Mouse (Mus musculus) ES-CJ7 (cell line): ENCODE data around the gene Atrnl1.

Source experiments
- DNase-seq: peaks from one replicate; pipeline ENCODE4 v3.0.0; 2011; ENCODE audit warnings: low read depth, low spot score

The Atrnl1 gene

DNA sequence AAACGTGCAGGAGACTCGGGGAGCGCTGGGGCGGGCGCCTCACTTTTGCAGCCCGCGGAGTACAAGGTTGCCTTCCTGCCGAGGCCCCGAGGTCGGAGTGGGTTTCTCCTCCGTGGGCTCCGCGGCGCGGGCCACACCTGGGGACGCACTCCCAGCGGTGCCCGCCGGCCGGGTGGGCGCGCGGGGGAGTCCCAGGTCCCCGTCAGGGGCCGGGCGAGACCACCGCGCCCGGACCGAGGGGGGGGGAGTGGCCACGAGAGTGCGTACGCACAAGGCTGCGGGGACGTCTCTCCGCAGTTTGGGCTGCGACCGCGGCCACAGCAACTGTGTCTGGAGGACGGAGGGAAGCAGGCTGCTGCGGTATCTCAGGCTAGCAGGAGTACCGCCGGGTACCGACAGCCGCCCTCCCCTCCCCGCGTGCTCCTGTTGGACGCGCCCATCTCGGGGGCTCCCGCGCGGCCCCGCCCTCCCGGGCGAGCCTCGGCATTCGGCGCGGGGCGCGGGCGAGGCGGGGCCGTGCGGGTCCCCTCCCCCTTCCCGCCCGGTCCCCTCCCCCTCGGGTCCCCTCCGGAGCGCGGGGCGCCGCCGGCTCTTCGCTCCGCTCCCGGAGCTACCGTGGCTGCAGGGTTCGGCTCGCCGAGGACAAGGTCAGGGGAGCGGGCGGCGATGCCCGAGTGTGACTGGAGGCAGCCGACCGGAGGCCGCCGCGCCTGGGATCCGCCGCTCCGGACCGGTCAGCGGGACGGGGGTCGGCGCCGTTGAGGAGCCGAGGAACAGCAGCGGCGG lies at the start of gene Atrnl1:
Atrnl1 (plus strand) TSS at position 559 of the 786 bp plus-strand sequence.
- DNase-seq, result peak; percentile 76

DNA sequence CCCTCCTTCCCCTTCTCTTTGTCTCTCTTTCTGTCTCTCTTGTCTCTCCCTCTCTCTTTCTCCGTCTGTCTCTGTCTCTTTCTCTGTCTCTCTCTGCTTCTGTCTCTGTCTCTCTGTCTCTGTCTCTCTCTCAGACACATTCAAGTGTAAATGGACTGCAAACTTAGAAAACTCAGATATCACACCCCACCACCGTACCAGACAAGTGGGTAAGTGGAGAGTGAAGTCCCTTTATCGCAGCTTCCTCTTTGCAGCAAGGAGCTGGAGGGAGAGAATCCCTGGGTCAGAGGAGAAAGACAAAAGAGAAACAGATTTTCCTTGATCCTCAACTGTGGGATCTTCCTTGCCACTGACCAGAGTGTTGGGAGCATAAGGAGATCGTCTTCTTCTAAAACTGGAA lies 49.3 kb upstream of the Atrnl1 start:
- no peak for DNase-seq

DNA sequence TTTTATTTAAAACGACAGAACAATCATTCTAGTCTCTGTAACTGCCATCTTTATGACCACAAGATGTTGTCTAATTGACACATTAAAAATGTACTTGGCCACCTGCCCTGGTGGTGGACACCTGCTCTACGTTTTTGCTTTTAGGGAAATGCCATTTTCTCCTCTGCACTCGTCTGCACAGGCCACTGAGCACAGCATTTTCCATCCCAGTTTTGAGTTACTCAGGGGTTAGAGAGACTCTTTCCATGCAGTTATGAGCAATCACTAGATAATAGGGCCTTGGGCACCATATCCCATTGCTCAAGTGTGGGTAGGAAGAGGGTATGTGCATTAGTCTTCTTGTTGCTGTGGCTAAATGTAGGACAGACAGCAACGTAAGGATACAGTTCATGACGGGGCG lies 41.8 kb upstream of the Atrnl1 start:
- DNase-seq, result no peak

DNA sequence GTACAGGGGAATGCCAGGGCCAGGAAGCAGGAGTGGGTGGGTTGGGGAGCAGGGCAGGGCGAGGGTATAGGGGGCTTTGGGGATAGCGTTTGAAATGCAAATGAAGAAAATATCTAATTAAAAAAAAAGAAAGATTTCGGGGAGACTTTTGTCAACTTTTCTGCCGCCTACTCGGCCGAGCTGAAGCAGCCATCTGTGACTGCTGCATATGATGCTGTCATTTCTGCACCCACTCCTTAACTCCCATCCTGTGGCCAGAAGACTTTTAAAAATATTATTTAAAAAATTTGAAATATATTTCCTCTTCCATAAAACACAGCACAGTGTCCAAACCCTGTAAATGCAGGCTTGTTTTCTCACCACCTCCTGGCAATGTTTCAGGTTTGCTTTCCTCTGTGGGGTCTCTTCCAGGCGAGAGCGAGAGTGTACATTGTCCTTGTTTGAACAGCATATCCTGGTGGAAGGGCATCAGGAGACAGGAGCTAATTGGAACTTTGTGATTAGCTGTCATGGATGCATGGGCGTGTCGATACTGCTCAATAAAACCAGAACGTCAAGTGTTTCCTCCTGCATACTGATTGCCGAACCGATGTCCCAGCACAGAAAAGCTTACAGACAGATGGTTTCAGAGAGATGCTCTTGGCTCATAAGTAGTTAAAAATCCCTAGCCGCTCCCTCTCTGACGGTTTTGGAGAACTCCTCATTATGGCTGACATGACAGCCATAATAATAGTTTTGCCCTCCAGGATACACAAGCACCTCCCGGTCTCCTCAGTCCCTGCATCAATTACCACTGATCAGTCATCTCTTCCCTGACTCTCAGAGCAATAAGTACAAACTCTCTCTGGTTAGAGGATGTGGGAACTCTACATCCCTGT lies 38.2 kb upstream of the Atrnl1 start:
- no peak for DNase-seq

DNA sequence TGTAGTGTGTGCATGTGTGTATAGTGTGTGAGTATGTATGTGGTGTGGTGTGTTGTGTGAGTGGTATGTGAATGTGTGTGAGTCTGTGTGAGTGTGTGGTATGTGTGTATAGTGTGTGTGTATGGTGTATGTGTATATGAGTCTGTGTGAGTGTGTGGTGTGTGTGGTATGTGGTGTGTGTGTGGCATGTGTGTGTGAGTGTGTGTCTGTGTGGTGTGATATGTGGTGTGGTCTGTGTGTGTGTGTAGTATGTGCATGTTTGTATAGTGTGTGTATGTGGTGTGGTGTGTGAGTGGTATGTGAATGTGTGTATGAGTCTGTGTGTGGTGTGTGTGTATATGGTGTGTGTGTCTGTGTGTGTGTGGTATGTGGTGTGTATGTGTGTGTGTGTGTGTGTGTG lies 37.4 kb upstream of the Atrnl1 start:
- DNase-seq, result no peak

DNA sequence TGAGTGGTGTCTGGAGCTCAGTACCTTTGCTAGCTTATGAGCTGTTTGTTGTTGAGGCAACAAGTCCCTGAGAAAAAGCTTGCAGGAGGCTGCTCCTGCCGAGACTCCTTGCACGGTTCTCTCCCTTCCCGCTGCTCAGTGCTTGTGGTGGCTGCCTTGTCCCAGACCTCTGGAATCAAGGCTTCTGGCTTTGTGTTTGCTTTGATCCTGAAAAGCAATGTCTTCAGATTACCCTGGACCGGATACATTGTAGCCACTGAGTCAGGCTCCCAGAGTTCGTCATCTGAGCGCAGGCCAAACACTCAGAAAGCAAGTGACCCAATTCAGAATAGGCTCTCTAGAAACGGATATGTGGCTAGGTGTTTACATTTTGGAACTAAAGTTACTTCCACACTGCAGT lies 35.8 kb upstream of the Atrnl1 start:
- no peak for DNase-seq

DNA sequence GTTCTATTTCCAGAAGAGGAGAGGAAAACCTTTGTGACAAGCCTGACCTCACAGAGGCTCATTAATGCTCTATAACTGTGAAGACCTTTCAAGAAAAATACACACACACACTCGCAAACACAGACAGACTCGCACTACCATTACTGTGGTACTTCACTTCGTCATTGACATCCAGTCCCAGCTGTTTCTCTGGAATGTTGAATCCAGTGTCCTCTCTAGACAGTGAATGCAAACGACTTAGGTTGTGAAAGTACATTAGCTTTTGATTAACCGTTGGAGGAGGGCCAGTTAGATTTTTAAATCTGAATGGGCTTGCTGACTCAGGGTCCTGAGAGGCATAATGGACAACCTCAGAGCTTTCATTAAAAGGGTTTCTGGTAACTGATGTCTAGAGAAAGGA lies 34.0 kb upstream of the Atrnl1 start:
- peak; percentile 54 for DNase-seq

DNA sequence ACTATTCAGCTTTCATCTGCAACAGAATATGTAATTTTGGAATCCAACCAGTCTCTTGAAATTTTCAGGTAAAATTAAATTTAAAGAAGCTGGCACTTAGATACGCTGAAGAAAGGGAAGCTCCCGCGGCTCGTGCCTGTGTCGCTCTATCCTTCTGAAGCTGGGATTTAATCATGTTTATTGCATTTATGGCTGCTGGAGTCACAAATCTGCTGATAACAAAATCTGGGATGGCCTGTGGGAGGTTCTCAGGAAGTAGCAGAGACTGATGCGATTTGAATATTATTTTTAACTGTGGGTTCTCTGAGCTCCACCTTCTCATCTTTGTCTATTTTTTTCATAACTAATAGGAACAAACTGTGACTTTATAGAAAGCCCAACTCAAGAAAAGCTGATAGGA lies 33.6 kb upstream of the Atrnl1 start:
- no peak for DNase-seq

DNA sequence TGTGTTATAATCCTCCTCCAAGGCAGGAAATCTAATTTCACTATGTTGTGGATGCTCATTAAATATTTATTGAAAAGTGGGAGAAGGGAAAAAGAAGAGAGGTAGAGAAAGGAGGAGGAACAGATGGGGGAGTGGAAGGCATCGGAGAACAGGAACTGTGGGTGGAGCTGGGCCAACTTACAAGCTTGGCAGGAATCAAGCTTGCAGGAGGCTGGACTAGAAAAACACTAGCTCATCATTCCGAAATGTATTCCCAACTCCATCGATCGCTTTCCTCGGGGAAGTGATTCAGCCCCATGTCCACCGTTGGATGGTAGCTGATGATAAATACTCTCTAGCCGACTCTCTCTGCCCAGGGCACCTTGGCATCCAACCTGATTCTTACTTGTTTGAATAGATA lies 29.9 kb upstream of the Atrnl1 start:
- no peak for DNase-seq

DNA sequence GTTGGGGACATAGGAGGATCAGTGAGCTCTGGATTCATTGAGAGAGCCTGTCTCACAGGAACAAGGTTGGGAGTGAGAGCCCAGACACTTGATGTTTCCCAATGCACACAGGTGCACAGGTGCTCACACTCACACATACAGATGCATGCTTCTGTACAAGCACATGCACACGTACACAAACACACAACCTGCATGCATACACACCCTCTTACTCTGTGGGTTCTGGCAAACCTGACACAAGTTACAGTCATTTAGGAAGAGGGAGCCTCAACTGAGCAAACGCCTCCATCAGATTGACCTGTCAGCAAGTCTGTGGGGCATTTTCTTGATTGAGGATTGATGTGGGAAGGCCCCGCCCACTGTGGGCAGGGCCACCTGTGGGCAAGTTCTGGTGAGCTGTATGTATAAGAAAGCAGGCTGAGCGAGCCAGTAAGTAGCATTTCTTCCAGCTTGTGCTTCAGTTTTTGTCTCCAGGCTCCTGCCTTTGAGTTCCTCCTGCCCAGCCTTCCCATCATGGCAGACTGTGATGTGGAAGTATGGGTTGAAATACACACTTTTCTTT lies 25.5 kb upstream of the Atrnl1 start:
- DNase-seq, result no peak

DNA sequence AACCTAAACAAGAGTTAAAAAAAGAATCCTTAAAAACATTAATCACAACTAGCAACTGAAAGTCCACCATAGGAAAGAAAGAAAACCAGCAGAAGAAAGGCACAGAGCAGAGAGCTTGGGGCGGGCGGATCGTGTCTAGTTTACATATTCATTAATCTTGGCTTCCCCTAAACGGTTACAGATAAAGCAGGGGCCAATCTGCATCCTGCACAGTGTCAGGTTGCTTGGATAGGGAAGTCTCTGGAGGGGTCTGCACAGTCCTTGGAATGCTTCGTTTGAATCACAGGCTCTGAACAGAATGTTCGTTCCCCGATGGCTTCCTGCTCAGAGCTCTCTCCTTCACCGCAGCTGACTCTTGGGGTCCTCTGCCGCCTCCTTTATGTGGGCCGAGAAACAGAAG lies 24.7 kb upstream of the Atrnl1 start:
- peak; percentile 30 for DNase-seq

DNA sequence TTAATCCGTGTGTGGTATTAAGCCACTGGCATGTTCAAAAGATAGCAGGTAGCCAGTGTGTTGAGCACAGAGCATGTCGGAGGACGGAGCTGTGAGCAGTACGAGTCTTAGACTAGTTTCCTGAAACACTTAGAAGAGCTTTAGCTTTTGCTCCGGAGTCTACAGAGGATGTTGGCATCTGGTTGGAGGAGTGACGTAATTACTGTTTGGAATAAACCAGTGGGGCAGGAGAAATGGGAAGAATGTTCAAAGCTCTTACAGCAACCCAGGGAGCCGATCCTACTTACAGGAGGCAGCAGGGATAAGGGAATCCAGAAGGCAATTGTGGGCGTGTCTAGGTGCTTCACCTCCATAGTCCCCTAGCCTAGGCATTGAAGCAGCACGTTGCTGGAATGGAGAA lies 21.3 kb upstream of the Atrnl1 start:
- DNase-seq, result no peak

DNA sequence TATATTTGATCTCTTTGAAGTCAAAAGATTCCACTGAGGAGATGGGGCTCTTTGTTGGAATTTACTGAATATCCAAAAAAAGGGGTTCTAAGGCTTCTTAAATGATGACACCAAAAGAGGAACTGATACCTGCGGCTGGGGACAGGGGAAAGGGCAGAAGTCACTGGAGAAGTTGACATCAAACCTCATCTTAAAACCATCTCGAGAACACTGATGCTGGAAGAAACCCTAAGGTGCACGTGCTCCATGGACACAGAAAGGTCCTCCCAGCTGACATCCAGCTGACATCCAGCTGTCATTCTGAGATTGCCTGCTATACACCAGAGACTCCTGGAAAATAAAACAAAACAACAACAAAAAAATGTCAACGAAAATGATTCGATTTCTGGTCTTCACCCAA lies 19.9 kb upstream of the Atrnl1 start:
- DNase-seq, result no peak

DNA sequence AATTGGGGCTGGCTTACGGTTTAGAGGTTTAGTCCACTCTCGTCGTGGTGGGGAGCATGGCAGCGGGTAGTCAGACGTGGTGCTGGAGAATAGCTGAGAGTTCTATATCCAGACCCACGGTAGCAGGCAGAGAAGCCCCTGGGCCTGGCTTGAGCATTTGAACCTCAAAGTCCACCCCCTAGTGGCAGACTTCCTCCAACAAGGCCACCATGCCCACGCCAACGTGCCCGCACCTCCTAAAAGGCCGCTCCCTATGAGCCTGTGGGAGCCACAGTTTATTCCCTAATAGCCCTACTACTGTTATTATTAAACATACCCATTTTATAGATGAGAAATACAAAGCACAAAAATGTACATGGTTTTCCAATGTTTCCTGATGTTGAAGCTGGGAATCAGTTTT lies 19.2 kb upstream of the Atrnl1 start:
- no peak for DNase-seq

DNA sequence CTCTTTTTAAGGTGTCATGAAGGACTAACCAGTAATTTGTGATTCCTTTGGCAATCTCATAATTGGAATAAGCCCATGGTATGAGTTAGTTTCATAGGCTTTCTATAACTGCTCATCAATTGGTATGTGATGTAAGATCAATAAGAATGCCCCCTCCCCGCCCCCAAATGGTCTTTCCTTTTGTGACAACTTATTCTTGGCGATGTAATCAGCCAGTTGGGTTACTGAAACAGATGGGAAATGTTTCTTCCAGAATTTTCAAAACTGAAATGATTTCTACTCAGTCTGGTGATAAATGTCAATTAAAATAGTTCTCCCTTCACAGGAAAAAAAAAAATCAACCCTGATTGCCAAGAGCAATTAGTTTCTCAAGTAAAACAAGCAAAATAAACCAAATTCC lies 18.5 kb upstream of the Atrnl1 start:
- DNase-seq, result no peak

DNA sequence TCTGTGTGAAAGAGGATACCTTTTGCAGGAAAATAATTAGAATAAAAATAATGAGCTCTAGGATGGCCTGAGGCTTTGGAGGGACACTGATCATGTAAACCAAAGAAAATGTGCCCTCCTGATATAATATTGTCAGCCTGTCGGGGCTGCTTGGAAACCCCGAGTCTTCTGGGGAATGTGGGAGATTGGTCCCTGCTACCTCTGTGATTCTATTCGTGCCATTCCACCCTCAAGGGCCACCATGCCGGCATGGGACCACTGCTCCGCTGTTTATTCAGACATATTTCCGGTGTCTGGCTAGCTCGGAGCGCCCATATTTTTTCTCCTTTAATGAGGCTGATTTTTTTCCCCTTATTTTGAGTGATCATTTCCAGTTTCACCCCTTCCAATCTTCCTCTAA lies 11.7 kb upstream of the Atrnl1 start:
- no peak for DNase-seq

DNA sequence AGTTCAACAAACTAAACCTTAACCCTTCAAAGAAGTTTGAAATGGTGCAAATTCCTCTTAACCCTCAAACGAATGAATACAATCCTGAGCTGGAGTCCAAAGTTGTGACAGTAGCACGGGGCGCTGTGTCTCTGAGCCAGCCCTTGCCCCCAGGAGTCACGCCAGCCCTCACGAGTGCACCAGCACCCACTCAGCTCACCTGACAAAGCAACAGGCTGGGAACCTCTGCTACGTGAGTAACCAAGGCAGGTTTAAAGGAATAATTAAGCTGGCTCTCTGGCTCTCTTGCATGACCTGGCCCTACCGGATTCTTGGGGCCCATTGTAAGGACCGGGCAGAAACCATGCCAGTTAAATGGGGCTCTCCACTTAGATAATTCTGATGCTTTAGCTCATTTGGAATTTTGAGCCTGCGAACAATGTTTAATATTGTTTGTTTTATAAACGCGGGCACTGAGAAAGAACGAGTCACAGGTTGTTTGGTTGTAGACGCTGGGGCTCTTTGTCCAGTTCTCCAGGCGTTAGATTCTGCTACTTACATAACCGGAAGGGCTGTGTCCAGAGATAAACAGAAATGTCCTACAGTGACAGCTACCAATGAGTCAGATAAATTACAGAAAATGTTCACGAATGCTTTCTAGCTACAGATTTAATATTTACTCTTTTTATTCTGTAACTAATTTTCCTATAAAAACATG lies 10.5 kb upstream of the Atrnl1 start:
- no peak for DNase-seq

DNA sequence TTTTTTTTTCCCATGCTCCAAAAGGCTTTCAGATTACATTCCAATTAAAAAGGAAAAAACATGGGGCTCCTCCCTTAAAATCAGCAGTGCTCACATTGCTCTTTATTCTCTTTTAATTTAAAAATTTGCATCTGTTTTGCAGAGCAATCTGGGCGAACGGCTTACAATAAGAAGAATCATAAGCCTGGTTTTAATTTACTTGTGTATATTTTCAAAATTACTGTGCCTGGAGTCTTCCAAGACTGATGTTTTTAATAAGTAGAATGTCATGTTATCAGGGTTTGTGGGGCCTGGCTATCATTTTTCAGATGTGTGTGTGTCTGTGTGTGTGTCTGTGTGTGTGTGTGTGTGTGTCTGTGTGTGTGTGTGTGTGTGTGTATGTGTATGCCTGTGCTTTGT lies 9.9 kb upstream of the Atrnl1 start:
- DNase-seq, result no peak

DNA sequence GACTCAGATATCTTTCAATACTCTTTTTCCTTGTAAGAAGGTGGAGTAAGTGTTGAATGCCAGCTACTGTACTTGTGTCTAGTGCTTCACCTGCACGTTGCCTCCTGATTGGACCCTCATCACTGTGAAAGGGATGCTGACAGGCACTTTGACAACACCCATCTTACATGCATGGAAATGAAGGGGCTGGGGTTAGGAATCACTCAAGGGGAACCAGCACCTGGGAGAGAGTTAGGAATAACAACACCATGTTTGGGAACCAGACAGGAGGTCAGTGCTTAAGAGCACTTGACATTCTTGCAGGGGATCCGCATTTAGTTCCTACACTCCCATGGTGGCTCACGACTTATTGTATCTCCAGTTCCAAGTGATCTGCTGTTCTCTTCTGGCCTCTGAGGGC lies 7.2 kb upstream of the Atrnl1 start:
- DNase-seq, result no peak

DNA sequence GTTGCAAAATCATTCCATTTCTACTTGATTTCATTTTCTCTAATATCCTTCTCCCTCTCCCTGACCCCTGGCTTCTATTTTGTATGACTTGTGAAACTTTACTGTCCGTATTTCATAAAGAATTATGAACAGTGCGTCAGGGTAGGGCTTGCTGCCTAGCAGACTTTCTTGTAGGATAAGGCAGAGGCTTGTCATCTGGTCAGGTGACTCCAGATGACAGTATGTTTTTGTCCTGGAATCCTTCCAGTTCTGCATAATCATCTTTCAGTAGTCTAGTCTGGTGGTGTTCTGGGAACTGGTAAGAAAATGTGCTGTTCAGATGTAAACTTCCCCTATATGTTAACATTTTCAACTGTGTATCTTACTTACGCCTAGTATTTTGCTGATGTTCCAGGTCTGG lies 4.9 kb upstream of the Atrnl1 start:
- DNase-seq, result no peak

DNA sequence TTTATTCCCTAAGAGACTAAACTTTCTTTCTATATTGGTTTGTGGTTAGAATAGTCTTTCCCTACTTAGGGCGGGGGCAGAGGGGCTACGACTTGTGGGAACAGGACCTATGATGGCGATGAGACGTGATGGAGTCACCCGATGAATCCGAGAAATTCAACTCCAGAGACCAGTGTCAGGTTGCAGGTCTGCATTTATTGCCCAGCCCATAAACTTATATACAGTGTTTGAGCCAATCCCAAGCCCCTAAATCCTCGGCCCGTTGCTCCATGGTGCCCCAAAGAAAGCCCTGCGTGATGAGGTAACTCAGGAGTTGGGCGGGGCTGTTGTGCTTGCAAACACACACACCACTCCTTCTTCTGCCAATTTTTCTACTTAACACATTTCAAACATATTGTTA lies 4.5 kb upstream of the Atrnl1 start:
- DNase-seq, result no peak

DNA sequence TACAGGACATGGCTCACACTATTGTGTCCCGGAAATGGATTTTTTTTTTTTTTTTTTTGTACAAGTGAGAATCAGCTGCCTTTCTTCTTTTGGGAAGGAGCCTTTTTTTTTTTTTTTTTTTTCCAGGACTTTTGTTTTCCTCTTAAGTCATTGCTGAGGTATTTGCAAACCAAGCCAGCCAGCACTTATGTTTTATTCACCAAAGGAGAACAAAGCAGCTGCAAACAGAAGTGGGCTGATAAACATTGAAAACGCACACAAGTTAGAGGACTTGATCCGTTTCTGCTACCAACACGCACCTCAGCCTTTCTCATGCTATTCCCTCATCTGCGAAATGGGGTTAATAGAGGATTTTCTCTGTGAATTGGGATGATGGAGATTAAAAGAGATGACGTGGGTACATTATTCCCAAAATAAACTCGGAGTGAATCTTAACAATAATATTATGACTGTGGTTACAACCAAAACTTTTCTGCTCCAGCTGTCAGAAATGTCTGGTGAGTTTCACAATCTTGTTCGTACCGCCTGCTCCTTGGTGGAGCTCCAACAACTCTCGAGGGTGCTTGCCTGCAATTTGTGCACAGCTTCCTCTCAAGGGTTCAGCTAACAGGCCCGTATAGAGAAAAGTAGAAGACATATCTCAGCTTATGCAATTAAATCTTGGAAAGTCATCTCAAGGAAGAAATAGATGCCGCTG lies 1.3 kb upstream of the Atrnl1 start:
- DNase-seq, result no peak
